Mouse (Mus musculus): ENCODE data around the gene E130308A19Rik.

GRCm38 (mm10) chr4:59787126-59787525 lies 161.1 kb downstream of the E130308A19Rik start:
- TF ChIP-seq POLR2A (IDR thresholded peaks at IDR 0.05; ENCODE audit: borderline replicate concordance, extremely low read depth, insufficient read depth, insufficient read length, poor library complexity, severe bottlenecking) (no peak), CTCF (IDR thresholded peaks at IDR 0.05; ENCODE audit: borderline replicate concordance, extremely low read depth, insufficient read depth, insufficient read length) (no peak)

Data from brain, embryonic 14.5 days (tissue).